Mouse (Mus musculus): Measurements from ENCODE around the gene Gm2016.
"Not testable (repeated sequence)": the region's sequence is repeated elsewhere in the genome, so short reads cannot be mapped to it uniquely, and the experiment has no call there.

Gm2016 gene

GRCm38 (mm10) chr12:87873772-87874171, at the start of gene Gm2016:
Gene Gm2016, plus strand, starts transcription at chr12:87874072.
- not testable (repeated sequence) for DNase-seq (ENCODE audit: low read depth in 2 of 2, low spot score in 2 of 2)

DNA sequence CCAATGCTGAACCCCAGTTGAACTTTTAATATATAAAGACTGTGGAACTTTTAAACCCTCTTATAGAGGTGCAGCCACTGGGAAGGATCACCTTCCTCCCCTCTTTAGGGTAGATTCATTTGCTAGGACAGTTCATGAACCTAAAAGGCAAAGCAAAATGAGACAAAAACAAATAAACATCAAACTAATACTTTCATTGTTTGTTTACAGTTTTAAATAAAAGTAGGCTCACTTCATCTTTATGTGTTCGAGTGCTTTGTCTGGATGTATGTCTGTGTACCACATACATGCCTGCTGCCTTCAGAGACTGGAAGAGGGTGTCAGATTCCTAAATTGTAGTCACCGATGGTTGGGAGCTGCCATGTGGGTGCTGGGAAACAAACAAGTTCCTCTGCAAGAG, 31.6 kb upstream of the Gm2016 start, which contains the start of gene Gm2001:
TSS of gene Gm2001 (minus strand) at position 101 of the 400 bp plus-strand sequence.
- DNase-seq (ENCODE audit: low read depth in 2 of 2, low spot score in 2 of 2) = not testable (repeated sequence)

GRCm38 (mm10) chr12:87850657-87851056, 23.2 kb upstream of the Gm2016 start:
- DNase-seq (ENCODE audit: low read depth in 2 of 2, low spot score in 2 of 2) = not testable (repeated sequence)

GRCm38 (mm10) chr12:87856067-87856466, 17.8 kb upstream of the Gm2016 start:
- DNase-seq (ENCODE audit: low read depth in 2 of 2, low spot score in 2 of 2) = not testable (repeated sequence)

DNA sequence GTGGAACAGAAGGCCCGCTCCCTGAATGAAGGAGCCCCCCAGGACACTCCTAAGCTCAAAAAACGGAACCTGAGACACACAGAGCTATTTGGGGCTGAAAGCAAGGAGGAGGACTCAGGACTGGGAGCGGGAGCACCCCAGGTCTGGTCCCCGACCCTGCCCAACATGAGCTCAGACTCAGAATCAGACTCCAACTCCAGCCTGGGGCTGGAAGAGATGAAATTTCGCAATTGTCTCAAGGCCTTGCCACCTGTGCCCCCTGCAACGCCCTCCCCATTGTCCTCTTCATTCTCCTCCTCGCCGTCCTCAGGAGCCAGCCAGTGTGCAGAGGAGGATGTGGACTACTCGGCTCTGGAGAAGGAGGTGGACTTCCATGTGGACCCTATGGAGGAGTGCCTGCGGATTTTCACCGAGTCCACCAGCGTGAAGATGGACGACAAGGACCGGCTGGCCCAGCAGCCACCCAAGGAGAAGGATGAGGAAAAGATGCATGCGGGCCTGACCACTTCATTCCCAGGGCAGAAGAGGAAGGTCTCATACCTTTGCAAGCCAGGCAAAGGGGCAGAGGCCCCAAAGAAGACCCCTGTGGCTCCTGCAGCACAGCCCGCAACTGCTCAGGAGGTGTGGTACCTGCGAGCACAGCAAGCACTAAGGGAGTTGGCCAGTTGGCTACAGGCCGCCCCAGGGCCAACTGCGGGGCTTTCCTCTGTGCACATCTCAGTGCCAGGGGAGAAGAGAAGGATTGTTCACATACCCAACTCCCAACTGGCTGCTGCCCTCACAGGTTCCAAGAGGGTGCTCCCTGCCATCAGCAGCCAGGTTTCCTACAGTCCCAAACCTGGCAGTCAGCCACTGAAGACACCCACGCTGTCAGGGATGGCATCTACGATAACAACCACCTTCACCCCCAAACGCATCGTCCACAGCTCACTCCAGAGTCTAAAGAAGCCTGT, 11.9 kb upstream of the Gm2016 start:
- not testable (repeated sequence) for DNase-seq (ENCODE audit: low read depth in 2 of 2, low spot score in 2 of 2)

DNA sequence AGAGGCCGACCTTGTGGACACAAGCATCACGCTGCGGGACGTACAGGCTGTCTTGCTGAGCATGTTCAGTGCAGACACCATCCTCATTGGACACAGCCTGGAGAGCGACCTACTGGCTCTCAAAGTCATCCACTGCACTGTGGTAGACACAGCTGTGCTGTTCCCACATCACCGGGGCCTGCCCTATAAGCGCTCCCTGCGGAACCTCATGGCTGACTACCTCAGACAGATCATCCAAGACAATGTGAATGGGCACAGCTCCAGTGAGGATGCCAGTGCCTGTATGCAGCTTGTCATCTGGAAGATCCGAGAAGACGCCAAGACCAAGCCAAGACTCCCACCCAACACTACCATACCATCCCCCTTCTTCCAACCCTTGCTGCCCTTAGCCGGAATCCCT, 10.2 kb upstream of the Gm2016 start:
- not testable (repeated sequence) for DNase-seq (ENCODE audit: low read depth in 2 of 2, low spot score in 2 of 2)

DNA sequence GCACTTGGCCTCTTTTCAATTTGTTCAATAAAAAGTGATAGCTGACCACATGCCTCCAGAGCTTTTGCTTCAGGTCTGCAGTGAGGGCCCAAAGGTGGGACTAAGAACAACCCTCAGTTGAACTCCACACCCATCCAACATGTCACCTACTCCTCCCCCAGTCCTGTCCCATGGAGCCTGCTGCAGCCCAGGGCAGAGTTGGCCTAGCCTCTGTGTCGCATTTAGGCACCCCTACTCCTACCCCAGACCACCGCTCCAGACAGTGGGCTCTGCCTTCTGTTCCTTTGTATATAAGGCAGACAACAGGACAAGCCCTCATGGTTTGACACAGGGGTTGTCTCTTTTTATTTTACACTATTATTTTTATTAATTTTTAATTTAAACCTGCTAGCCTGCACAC, 9.8 kb upstream of the Gm2016 start:
- DNase-seq (ENCODE audit: low read depth in 2 of 2, low spot score in 2 of 2) = not testable (repeated sequence)

- DNase-seq (ENCODE audit: low read depth in 2 of 2, low spot score in 2 of 2) = not testable (repeated sequence)
These were observed 21.2 kb downstream of the Gm2016 start, which contains the start of gene Gm2022 for GRCm38 (mm10) chr12:87895070-87895469. Gene Gm2022, plus strand, starts transcription at chr12:87895370.

DNA sequence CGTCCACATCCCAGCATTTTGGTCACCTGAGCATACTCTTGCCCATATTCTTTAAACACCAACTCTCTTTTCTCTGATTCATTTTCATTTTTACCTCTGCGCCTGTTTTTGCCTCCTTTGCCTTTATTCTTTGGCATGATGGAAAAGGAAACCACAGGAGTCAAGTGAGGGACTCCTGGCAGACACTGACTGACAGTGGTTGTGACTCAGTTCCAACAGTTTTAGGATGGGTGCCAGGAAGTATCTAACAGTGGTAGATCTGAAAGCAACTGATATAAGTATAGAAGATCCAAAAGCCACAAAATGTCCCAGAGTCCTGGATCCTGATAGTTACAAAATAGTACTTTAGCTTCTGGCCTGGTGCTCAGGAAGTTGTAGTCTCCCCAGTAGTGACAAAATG, 45.8 kb downstream of the Gm2016 start, which contains the start of gene Gm2035:
TSS of gene Gm2035 (minus strand) at position 137 of the 400 bp plus-strand sequence.
- DNase-seq (ENCODE audit: low read depth in 2 of 2, low spot score in 2 of 2) = not testable (repeated sequence)

Data from CD8-positive naive resting alpha-beta T cell, adult 2 months (primary cell).